Mouse (Mus musculus) neural tube, embryonic 12.5 days (tissue): ENCODE results near the gene Sun2. TPM values are rescaled to one million over a fixed set of nuclear protein-coding genes. Genes with fewer than 3 reads are reported as not detected.

Source experiments
- polyA plus RNA-seq: library from polyadenylated mRNA; unstranded; fragments of >200 nt; fragmentation: Nextera tagmentation; extraction: Ambion mirVana; gene quantifications from 2 replicates; pipeline ENCODE4 v1.2.1, GENCODE M21; 2016

Sun2 gene
- polyA plus RNA-seq, 1 experiment from 2014 or later = 8.0 TPM

Other genes with a start within 250 kb of the Sun2 start
- gene Kcnj4, start 237.3 kb downstream of the Sun2 start, polyA plus RNA-seq = not detected in 2 replicates
- 19.6 and 20.2 TPM in 2 replicates for gene Kdelr3, start 226.1 kb downstream of the Sun2 start, polyA plus RNA-seq
- gene Ddx17, start 195.8 kb downstream of the Sun2 start, polyA plus RNA-seq = 66.5 and 71.8 TPM in 2 replicates
- gene Dmc1, start 137.4 kb downstream of the Sun2 start, polyA plus RNA-seq = 1.1 and 1.4 TPM in 2 replicates
- gene Fam227a, start 83.6 kb downstream of the Sun2 start, polyA plus RNA-seq = 4.3 and 6.0 TPM in 2 replicates
- 72.0 and 74.2 TPM in 2 replicates for gene Cby1, start 83.3 kb downstream of the Sun2 start, polyA plus RNA-seq
- 261 and 264 TPM in 2 replicates for gene Tomm22, start 71.7 kb downstream of the Sun2 start, polyA plus RNA-seq
- 26.7 and 26.9 TPM in 2 replicates for gene Josd1, start 54.6 kb downstream of the Sun2 start, polyA plus RNA-seq
- 41.6 and 42.5 TPM in 2 replicates for gene Gtpbp1, start 51.7 kb downstream of the Sun2 start, polyA plus RNA-seq
- 73.1 and 79.2 TPM in 2 replicates for gene Dnal4, start 35.3 kb upstream of the Sun2 start, polyA plus RNA-seq
- 13.2 and 13.6 TPM in 2 replicates for gene Nptxr, start 62.2 kb upstream of the Sun2 start, polyA plus RNA-seq
- 0.31 and 1.0 TPM in 2 replicates for gene Npcd, start 91.7 kb upstream of the Sun2 start, polyA plus RNA-seq
- gene Cbx6, start 92.2 kb upstream of the Sun2 start, polyA plus RNA-seq = 32.8 and 36.6 TPM in 2 replicates
- 5.5 and 5.8 TPM in 2 replicates for gene Apobec3, start 149.1 kb upstream of the Sun2 start, polyA plus RNA-seq
- gene Cbx7, start 228.6 kb upstream of the Sun2 start, polyA plus RNA-seq = 2.6 and 2.7 TPM in 2 replicates